Mouse (Mus musculus): ENCODE measurements around the gene Slc24a2.

DNA sequence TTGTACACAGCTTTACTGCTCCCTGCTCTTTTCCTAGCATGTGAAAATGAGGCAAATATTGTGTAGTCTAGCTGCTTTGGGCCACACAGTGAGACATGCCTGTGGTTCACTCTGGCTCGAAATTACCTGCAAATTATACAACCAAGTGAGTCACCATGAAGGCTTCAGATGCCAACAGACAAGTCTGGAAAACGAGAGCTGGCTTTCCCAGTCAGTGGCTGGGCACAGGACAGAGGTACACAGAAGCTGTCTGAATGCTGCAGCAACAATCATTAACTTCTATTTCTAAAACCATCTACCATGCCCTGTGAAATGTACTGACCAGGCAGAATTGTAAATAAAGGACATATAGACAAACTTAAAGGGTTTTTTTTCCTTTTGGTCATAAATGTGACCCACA, 151.6 kb downstream of the Slc24a2 start:
- TF ChIP-seq POLR2A (IDR thresholded peaks at IDR 0.05; ENCODE audit: low read depth, low read length) (no peak), CTCF (IDR thresholded peaks at IDR 0.05; ENCODE audit: extremely low read depth, insufficient read length, insufficient replicate concordance, low read depth, low read length) (no peak)
